Mouse (Mus musculus) gastrocnemius, postnatal 25 days (tissue): Measurements from ENCODE around the gene 1700010B08Rik. TPM values are rescaled to one million over a fixed set of nuclear protein-coding genes. Genes with fewer than 3 reads are reported as not detected.

ENCODE experiments used
- DNase-seq: peaks from one replicate; pipeline ENCODE4 v3.0.0; 2022
- microRNA-seq, 2 experiments: library from miRNA; unstranded; fragments of <30 nt; microRNA quantifications; one replicate each; pipeline ENCODE4 v1.2.0; 2021; ENCODE audit warnings: borderline replicate concordance in 2 of 2
- total RNA-seq, 2 experiments: library from RNA; stranded (reverse); gene quantifications; 1 replicate in 1 of 2; 2 replicates in 1 of 2; pipeline ENCODE4 v1.2.3; 2021

Gene 1700010B08Rik
- total RNA-seq, 2 experiments from 2014 or later = not detected

DNA sequence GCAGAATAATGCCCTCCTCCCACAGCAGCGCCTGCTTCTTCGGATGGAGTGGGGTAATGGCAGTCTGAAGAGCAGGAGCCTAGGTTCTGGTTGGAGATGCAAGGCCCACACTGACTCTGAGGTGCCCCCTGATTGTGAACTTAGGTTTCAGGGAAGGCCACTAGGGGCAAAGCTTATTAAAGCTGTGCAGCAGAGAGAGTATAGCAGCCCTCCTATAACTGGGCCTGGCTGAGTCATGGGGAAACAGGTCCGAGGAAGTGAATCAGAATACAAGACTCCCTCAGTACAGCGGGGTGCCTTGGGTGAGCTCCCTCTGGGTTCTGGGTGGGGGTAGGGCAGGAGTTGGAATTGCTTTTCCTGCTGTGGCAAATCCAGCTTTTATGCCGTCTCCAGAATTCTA lies 51.4 kb downstream of the 1700010B08Rik start:
- DNase-seq = no peak

Small RNAs within 50 kb of the gene (microRNA-seq; reads per million reads assigned to microRNA genes)
- 0 reads per million in 2 experiments for gene Mir6340

Other genes with a start within 250 kb of the 1700010B08Rik start
- gene 1700021F07Rik, start 196.8 kb upstream of the 1700010B08Rik start, total RNA-seq = not detected
- gene Ankrd60, start 141.1 kb upstream of the 1700010B08Rik start, total RNA-seq = not detected
- gene Rab22a, start 59.7 kb upstream of the 1700010B08Rik start, total RNA-seq = 10 to 100 TPM; 21.0 to 21.8 TPM
- gene Vapb, start 18.1 kb downstream of the 1700010B08Rik start, total RNA-seq = 100 to 1,000 TPM; 149 to 155 TPM